Mouse (Mus musculus) MEL (cell line): ENCODE data around the gene Acap1. TPM values are rescaled to one million over a fixed set of nuclear protein-coding genes. Genes with fewer than 3 reads are reported as not detected.

Experiments used
- DNase-seq: peaks from one replicate; pipeline ENCODE4 v3.0.0; 2011; ENCODE audit warnings: low read depth, low spot score
- H3K27ac ChIP-seq: 2 replicates; pipeline ENCODE4 v1.5.1; 2012; ENCODE audit warnings: low read depth, mild to moderate bottlenecking, control low read depth, low read length, moderate library complexity; ENCODE audit not compliant: control insufficient read depth
- H3K27me3 ChIP-seq, 2 experiments: fragments of 150-350 bp in 1 of 2; sonication (generic) in 1 of 2; 2 replicates each; pipeline ENCODE4 v1.6.1; 2012; ENCODE audit warnings: low read length in 2 of 2, mild to moderate bottlenecking in 2 of 2, improper control_type of control experiment in 1 of 2, moderate library complexity in 1 of 2; ENCODE audit not compliant: insufficient read depth in 2 of 2, control insufficient read depth in 1 of 2
- H3K36me3 ChIP-seq, 2 experiments: 2 replicates each; pipeline ENCODE4 v1.6.1; 2012 to 2014; ENCODE audit warnings: low read length in 2 of 2, improper control_type of control experiment in 1 of 2, inconsistent platforms in 1 of 2, mild to moderate bottlenecking in 1 of 2; ENCODE audit not compliant: insufficient read depth in 2 of 2, control insufficient read depth in 1 of 2
- H3K4me1 ChIP-seq, 2 experiments: fragments of 150-350 bp in 1 of 2; sonication (generic) in 1 of 2; 2 replicates each; pipeline ENCODE4 v1.6.1; 2012; ENCODE audit warnings: low read length in 2 of 2, improper control_type of control experiment in 1 of 2, mild to moderate bottlenecking in 1 of 2; ENCODE audit not compliant: insufficient read depth in 2 of 2, control insufficient read depth in 1 of 2
- H3K4me3 ChIP-seq, 2 experiments: fragments of 150-350 bp in 1 of 2; sonication (generic) in 1 of 2; 2 replicates each; pipeline ENCODE4 v1.5.1; 2012; ENCODE audit warnings: low read depth in 2 of 2, low read length in 2 of 2, mild to moderate bottlenecking in 2 of 2, moderate library complexity in 2 of 2, control low read depth in 1 of 2, improper control_type of control experiment in 1 of 2; ENCODE audit not compliant: control insufficient read depth in 1 of 2, insufficient read depth in 1 of 2
- H3K79me2 ChIP-seq: 2 replicates; pipeline ENCODE4 v1.6.1; 2012; ENCODE audit warnings: mild to moderate bottlenecking, low read length, moderate library complexity; ENCODE audit not compliant: control insufficient read depth, poor library complexity, insufficient read depth
- H3K9ac ChIP-seq: 2 replicates; pipeline ENCODE4 v1.6.1; 2012; ENCODE audit warnings: low read depth, mild to moderate bottlenecking, control low read depth, low read length, moderate library complexity; ENCODE audit not compliant: control insufficient read depth, poor library complexity, severe bottlenecking
- H3K9me3 ChIP-seq: fragments of 150-350 bp; sonication (generic); replicated peaks from 2 replicates; pipeline ENCODE4 v1.6.1; 2012; ENCODE audit warnings: mild to moderate bottlenecking, low read length, improper control_type of control experiment, moderate library complexity; ENCODE audit not compliant: insufficient read depth
- BHLHE40 ChIP-seq: IDR thresholded peaks from 2 replicates; pipeline ENCODE4 v1.6.1; 2012; ENCODE audit warnings: low read depth, mild to moderate bottlenecking, inconsistent platforms, low read length, improper control_type of control experiment, borderline replicate concordance
- CHD1 ChIP-seq: IDR thresholded peaks from 2 replicates; pipeline ENCODE4 v1.6.1; 2012; ENCODE audit warnings: low read depth, mild to moderate bottlenecking, inconsistent platforms, low read length, improper control_type of control experiment
- EP300 ChIP-seq, 2 experiments: IDR thresholded peaks; 2 replicates each; pipeline ENCODE4 v1.6.1; 2011; ENCODE audit warnings: improper control_type of control experiment in 2 of 2, low read length in 2 of 2, low read depth in 1 of 2, mild to moderate bottlenecking in 1 of 2
- ETS1 ChIP-seq: IDR thresholded peaks from 2 replicates; pipeline ENCODE4 v1.6.1; 2012; ENCODE audit warnings: low read depth, mild to moderate bottlenecking, inconsistent platforms, low read length, improper control_type of control experiment, moderate library complexity
- GABPA ChIP-seq: IDR thresholded peaks from 2 replicates; pipeline ENCODE4 v1.6.1; 2012; ENCODE audit warnings: low read depth, mild to moderate bottlenecking, inconsistent platforms, low read length, improper control_type of control experiment, moderate library complexity
- HCFC1 ChIP-seq: IDR thresholded peaks from 2 replicates; pipeline ENCODE4 v1.6.1; 2012; ENCODE audit warnings: low read depth, mild to moderate bottlenecking, inconsistent platforms, low read length, improper control_type of control experiment, moderate library complexity
- JUND ChIP-seq: IDR thresholded peaks from 2 replicates; pipeline ENCODE4 v1.6.1; 2011; ENCODE audit warnings: low read depth, mild to moderate bottlenecking, improper control_type of control experiment, low read length
- KAT2A ChIP-seq: conservative IDR thresholded peaks from 2 replicates; pipeline ENCODE4 v1.6.1; 2012; ENCODE audit warnings: low read depth, low read length, improper control_type of control experiment, inconsistent platforms
- MAX ChIP-seq: IDR thresholded peaks from 2 replicates; pipeline ENCODE4 v1.6.1; 2011; ENCODE audit warnings: low read length, improper control_type of control experiment
- MAZ ChIP-seq: IDR thresholded peaks from 2 replicates; pipeline ENCODE4 v1.6.1; 2012; ENCODE audit warnings: low read depth, mild to moderate bottlenecking, inconsistent platforms, low read length, improper control_type of control experiment
- MEF2A ChIP-seq: IDR thresholded peaks from 2 replicates; pipeline ENCODE4 v1.6.1; 2014; ENCODE audit warnings: low read depth, mild to moderate bottlenecking, inconsistent platforms, low read length, improper control_type of control experiment; ENCODE audit not compliant: poor library complexity, insufficient replicate concordance, severe bottlenecking; ENCODE audit errors: extremely low read depth
- MXI1 ChIP-seq: IDR thresholded peaks from 2 replicates; pipeline ENCODE4 v1.6.1; 2011; ENCODE audit warnings: mild to moderate bottlenecking, low read depth, low read length, improper control_type of control experiment
- MYC ChIP-seq: IDR thresholded peaks from 2 replicates; pipeline ENCODE4 v1.6.1; 2011; ENCODE audit warnings: low read depth, mild to moderate bottlenecking, low read length, improper control_type of control experiment, moderate library complexity
- NELFE ChIP-seq: IDR thresholded peaks from 2 replicates; pipeline ENCODE4 v1.6.1; 2011; ENCODE audit warnings: low read depth, low read length, improper control_type of control experiment
- NRF1 ChIP-seq: IDR thresholded peaks from 2 replicates; pipeline ENCODE4 v1.6.1; 2014; ENCODE audit warnings: low read depth, mild to moderate bottlenecking, inconsistent platforms, low read length, improper control_type of control experiment, moderate library complexity; ENCODE audit not compliant: poor library complexity, insufficient read depth, severe bottlenecking
- POLR2A ChIP-seq, 2 experiments: IDR thresholded peaks; 2 replicates each; pipeline ENCODE4 v1.6.1; 2011 to 2012; ENCODE audit warnings: low read length in 2 of 2, mild to moderate bottlenecking in 2 of 2, control low read depth in 1 of 2, improper control_type of control experiment in 1 of 2, low read depth in 1 of 2, moderate library complexity in 1 of 2; ENCODE audit not compliant: control insufficient read depth in 1 of 2, insufficient read depth in 1 of 2, poor library complexity in 1 of 2
- RCOR1 ChIP-seq: IDR thresholded peaks from 2 replicates; pipeline ENCODE4 v1.6.1; 2012; ENCODE audit warnings: low read depth, mild to moderate bottlenecking, inconsistent platforms, low read length, improper control_type of control experiment
- SIN3A ChIP-seq: IDR thresholded peaks from 2 replicates; pipeline ENCODE4 v1.6.1; 2012; ENCODE audit warnings: low read length, improper control_type of control experiment, inconsistent platforms
- TAL1 ChIP-seq: IDR thresholded peaks from 2 replicates; pipeline ENCODE4 v1.6.1; 2012; ENCODE audit warnings: mild to moderate bottlenecking, inconsistent platforms, low read length, moderate library complexity, mixed read lengths
- TBP ChIP-seq: IDR thresholded peaks from 2 replicates; pipeline ENCODE4 v1.8.0; 2011; ENCODE audit warnings: low read depth, low read length, improper control_type of control experiment
- TCF12 ChIP-seq: IDR thresholded peaks from 2 replicates; pipeline ENCODE4 v1.6.1; 2014; ENCODE audit warnings: low read depth, mild to moderate bottlenecking, inconsistent platforms, low read length, improper control_type of control experiment, moderate library complexity
- USF2 ChIP-seq, 2 experiments: IDR thresholded peaks; 2 replicates each; pipeline ENCODE4 v1.6.1; 2011 to 2012; ENCODE audit warnings: improper control_type of control experiment in 2 of 2, low read length in 2 of 2, borderline replicate concordance in 1 of 2, inconsistent platforms in 1 of 2, low read depth in 1 of 2, mild to moderate bottlenecking in 1 of 2; ENCODE audit not compliant: insufficient read depth in 1 of 2
- ZNF384 ChIP-seq: IDR thresholded peaks from 2 replicates; pipeline ENCODE4 v1.6.1; 2012; ENCODE audit warnings: low read depth, mild to moderate bottlenecking, inconsistent platforms, low read length, improper control_type of control experiment
- polyA plus RNA-seq, 2 experiments: library from polyadenylated mRNA; stranded (reverse) in 1 of 2; unstranded in 1 of 2; fragments of >175 nt in 1 of 2; fragments of >200 nt in 1 of 2; gene quantifications; 2 replicates each; pipeline versions ENCODE4 v1.2.1 to v1.2.4; 2012; ENCODE audit warnings: low replicate concordance in 2 of 2, low read depth in 1 of 2; ENCODE audit not compliant: insufficient read length in 2 of 2, insufficient read depth in 1 of 2, missing spikeins in 1 of 2
- total RNA-seq: library from RNA; depleted of rRNA; stranded (reverse); fragments of 300-350 nt; gene quantifications from 2 replicates; pipeline ENCODE4 v1.2.3, GENCODE M21; 2012

The Acap1 gene
- total and polyA plus RNA-seq, 3 experiments = 20.7 to 42.2 TPM; not detected in 1

DNA sequence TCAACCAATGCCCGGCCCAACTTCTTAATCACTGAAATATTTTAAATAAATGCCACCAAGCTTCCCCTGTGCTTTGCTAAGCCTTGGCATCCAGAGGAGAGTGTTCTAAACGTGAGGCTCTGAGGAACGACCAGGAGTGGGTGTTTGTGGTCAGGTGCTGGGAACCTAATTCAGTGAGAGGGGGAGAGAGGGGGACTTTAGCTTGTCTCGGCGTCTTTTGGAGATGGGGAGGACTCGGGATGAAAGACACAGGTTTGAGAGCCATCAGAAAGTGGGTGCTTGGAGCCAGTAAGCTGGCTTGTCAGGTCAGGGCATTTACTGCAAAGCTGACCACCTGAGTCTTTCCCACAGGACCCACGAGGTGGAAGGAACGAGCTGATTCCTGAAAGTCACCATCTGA lies 36.4 kb upstream of the Acap1 start:
- Histone ChIP-seq H3K4me3 (peak overlapping the region; percentile 17 to 47), H3K4me1 (peaks cover 9 to 37% of the 10 kb centered on the region in 2 experiments; a peak in 3 of 4 replicates)

DNA sequence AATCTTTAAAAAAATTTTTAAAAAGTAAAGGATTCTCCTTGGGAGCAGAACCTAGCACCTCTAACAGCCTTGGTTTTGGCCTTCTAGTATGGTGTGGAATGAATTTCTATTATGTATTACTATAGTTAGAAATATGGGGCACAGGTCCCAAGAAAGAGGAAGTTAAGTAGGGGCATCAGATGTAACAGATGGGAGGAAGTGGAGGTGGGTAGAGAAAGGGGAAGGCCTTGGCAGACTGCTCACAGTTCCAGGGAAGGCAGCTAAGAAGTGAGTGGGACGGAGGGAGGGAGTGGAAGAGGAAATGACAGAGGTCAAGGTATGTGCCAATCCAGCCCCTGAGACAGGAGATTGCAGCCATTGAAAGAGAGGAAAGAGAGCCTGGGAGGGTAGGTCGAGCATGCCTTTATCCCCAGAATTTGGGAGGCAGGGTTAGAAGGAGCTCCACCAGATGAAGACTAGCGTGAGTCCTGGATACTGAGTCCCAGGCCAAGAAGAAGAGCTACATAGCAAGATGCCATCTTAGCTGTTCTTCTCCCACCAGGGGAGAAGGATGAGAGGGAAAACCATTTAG lies 35.7 kb upstream of the Acap1 start:
- 0 out of 2 replicates have a peak, but pooled peaks have one; percentile 12 for TF ChIP-seq TBP
- TF ChIP-seq GABPA = no peak
- no peak for TF ChIP-seq USF2 (IDR thresholded peaks at IDR 0.05; ENCODE audit: borderline replicate concordance in 1 of 2, insufficient read depth in 1 of 2, low read depth in 1 of 2, low read length in 2 of 2)
- TF ChIP-seq MAZ = peak; percentile 78; the same call in 1 of the 2 replicates
- TF ChIP-seq MEF2A = no peak
- TF ChIP-seq HCFC1 = 0 out of 2 replicates have a peak, but pooled peaks have one; percentile 25
- peak; percentile 54 for TF ChIP-seq SIN3A
- TF ChIP-seq TCF12 = peak; percentile 38; the same call in 1 of the 2 replicates
- TF ChIP-seq JUND = no peak
- no peak; the same call in 1 of the 2 replicates for TF ChIP-seq MAX
- no peak for TF ChIP-seq BHLHE40
- TF ChIP-seq MYC = peak; percentile 23; the same call in 1 of the 2 replicates
- peak in 1 of 2 experiments; percentile 51; a peak in 1 of 4 replicates for TF ChIP-seq POLR2A (IDR thresholded peaks at IDR 0.05; ENCODE audit: control insufficient read depth in 1 of 2, insufficient read depth in 1 of 2, low read depth in 1 of 2, low read length in 2 of 2, poor library complexity in 1 of 2)
- TF ChIP-seq MXI1 = peak; percentile 50; the same call in 1 of the 2 replicates
- peak; percentile 49; the same call in 1 of the 2 replicates for TF ChIP-seq NELFE
- peak; percentile 45 for TF ChIP-seq TAL1
- peak; percentile 49; the same call in 1 of the 2 replicates for TF ChIP-seq CHD1
- TF ChIP-seq KAT2A = no peak
- peak; percentile 76 to 78 for TF ChIP-seq EP300 (IDR thresholded peaks at IDR 0.05; ENCODE audit: low read depth in 1 of 2, low read length in 2 of 2)
- TF ChIP-seq ETS1 = peak; percentile 92
- TF ChIP-seq RCOR1 = peak; percentile 68; the same call in 1 of the 2 replicates
- TF ChIP-seq, all 39 proteins: peak for 14
- peak; percentile 96 for DNase-seq
- H3K4me3 ChIP-seq = peak overlapping the region; percentile 45 to 47
- H3K27ac ChIP-seq = peak overlapping the region; percentile 99
- H3K36me3 ChIP-seq = peaks cover 0 to 36% of the 10 kb centered on the region in 2 experiments; a peak in 2 of 4 replicates
- H3K9ac ChIP-seq = peak overlapping the region; percentile 56
- peaks cover 9 to 37% of the 10 kb centered on the region in 2 experiments; a peak in 3 of 4 replicates for H3K4me1 ChIP-seq
- H3K9me3 ChIP-seq = no peaks in the 10 kb centered on the region
- no peaks in the 10 kb centered on the region for H3K79me2 ChIP-seq
- no peaks in the 10 kb centered on the region for H3K27me3 ChIP-seq

More for the DNA sequence above, 36.4 kb upstream of the Acap1 start:
- TF ChIP-seq SIN3A (0 out of 2 replicates have a peak, but pooled peaks have one; percentile 1), NRF1 (no peak), ZNF384 (peak; percentile 63; the same call in 1 of the 2 replicates)
- H3K79me2 ChIP-seq = no peaks in the 10 kb centered on the region
- peak overlapping the region; percentile 99 for H3K27ac ChIP-seq
- no peaks in the 10 kb centered on the region for H3K9me3 ChIP-seq
- DNase-seq = peak; percentile 43
- H3K9ac ChIP-seq = peak overlapping the region; percentile 56
- H3K27me3 ChIP-seq = no peaks in the 10 kb centered on the region
- peaks cover 0 to 36% of the 10 kb centered on the region in 2 experiments; a peak in 2 of 4 replicates for H3K36me3 ChIP-seq
